Mouse (Mus musculus) kidney, postnatal 14 days (tissue): ENCODE measurements around the gene Tlr2.

Experiments
- DNase-seq: peaks from one replicate; pipeline ENCODE4 v3.0.0; 2022; ENCODE audit warnings: mixed read lengths

Gene Tlr2

GRCm38 (mm10) chr3:83827684-83828083, 13.9 kb downstream of the Tlr2 start:
- no peak for DNase-seq

- no peak for DNase-seq
Observed at GRCm38 (mm10) chr3:83823774-83824173, 17.8 kb downstream of the Tlr2 start.

- no peak for DNase-seq
Observed at GRCm38 (mm10) chr3:83816372-83816925, 25.1 kb downstream of the Tlr2 start.

GRCm38 (mm10) chr3:83812863-83813262, 28.7 kb downstream of the Tlr2 start:
- DNase-seq = no peak

- no peak for DNase-seq
Observed at GRCm38 (mm10) chr3:83811987-83812386, 29.6 kb downstream of the Tlr2 start.

GRCm38 (mm10) chr3:83808483-83808882, 33.1 kb downstream of the Tlr2 start:
- DNase-seq = no peak

GRCm38 (mm10) chr3:83801649-83802155, 39.9 kb downstream of the Tlr2 start:
- DNase-seq = no peak

GRCm38 (mm10) chr3:83799486-83799885, 42.1 kb downstream of the Tlr2 start:
- DNase-seq = no peak

GRCm38 (mm10) chr3:83797828-83798227, 43.7 kb downstream of the Tlr2 start:
- DNase-seq = peak; percentile 46

- no peak for DNase-seq
Observed at GRCm38 (mm10) chr3:83797098-83797497, 44.5 kb downstream of the Tlr2 start.

GRCm38 (mm10) chr3:83791444-83791843, 50.1 kb downstream of the Tlr2 start:
- DNase-seq = no peak

- DNase-seq = no peak
Observed at GRCm38 (mm10) chr3:83789651-83790451, 51.7 kb downstream of the Tlr2 start.

GRCm38 (mm10) chr3:83787776-83788305, 53.7 kb downstream of the Tlr2 start:
- DNase-seq = no peak

GRCm38 (mm10) chr3:83787086-83787485, 54.5 kb downstream of the Tlr2 start:
- no peak for DNase-seq
